Mouse (Mus musculus) hindbrain, embryonic 13.5 days (tissue): Measurements from ENCODE around the gene Kmt2d. TPM values are rescaled to one million over a fixed set of nuclear protein-coding genes. Genes with fewer than 3 reads are reported as not detected.

Experiments used
- ATAC-seq: fragments of 200-750 bp; cut with Nextera tagmentation; 2 replicates; pipeline ENCODE4 v1.8.0; 2017; ENCODE audit warnings: moderate TSS enrichment; ENCODE audit not compliant: low FRiP score
- H3K27ac ChIP-seq: fragments of 300-500 bp; sonication (generic); 2 replicates; pipeline ENCODE4 v1.5.1; 2015; ENCODE audit warnings: inconsistent platforms, mild to moderate bottlenecking, moderate library complexity
- H3K27me3 ChIP-seq: fragments of 300-500 bp; sonication (generic); 2 replicates; pipeline ENCODE4 v1.6.1; 2015; ENCODE audit warnings: mild to moderate bottlenecking, inconsistent platforms
- H3K36me3 ChIP-seq: fragments of 300-500 bp; sonication (generic); 2 replicates; pipeline ENCODE4 v1.6.1; 2015; ENCODE audit warnings: mild to moderate bottlenecking, inconsistent platforms
- H3K4me1 ChIP-seq: fragments of 300-500 bp; sonication (generic); replicated peaks from 2 replicates; pipeline ENCODE4 v1.6.1; 2015; ENCODE audit warnings: inconsistent platforms
- H3K4me2 ChIP-seq: fragments of 300-500 bp; sonication (generic); 2 replicates; pipeline ENCODE4 v1.6.1; 2015; ENCODE audit warnings: inconsistent platforms, mild to moderate bottlenecking, moderate library complexity
- H3K4me3 ChIP-seq: fragments of 300-500 bp; sonication (generic); 2 replicates; pipeline ENCODE4 v1.5.1; 2015; ENCODE audit warnings: mild to moderate bottlenecking, inconsistent platforms
- H3K9ac ChIP-seq: fragments of 300-500 bp; sonication (generic); 2 replicates; pipeline ENCODE4 v1.6.1; 2015; ENCODE audit warnings: mild to moderate bottlenecking, inconsistent platforms
- H3K9me3 ChIP-seq: fragments of 300-500 bp; sonication (generic); 2 replicates; pipeline ENCODE4 v1.6.1; 2016; ENCODE audit warnings: inconsistent platforms
- WGBS: fragments of 180-500 bp; shearing (Covaris S2); methylation state at CpG from one replicate; pipeline ENCODE4 v1.1.7; 2015; 5-methylcytosine and 5-hydroxymethylcytosine counted together
- polyA plus RNA-seq: library from polyadenylated mRNA; unstranded; fragments of >200 nt; fragmentation: Nextera tagmentation; extraction: Ambion mirVana; gene quantifications from 2 replicates; pipeline ENCODE4 v1.2.1, GENCODE M21; 2015

Gene Kmt2d
- polyA plus RNA-seq, 1 experiment from 2014 or later = 11.6 TPM

DNA sequence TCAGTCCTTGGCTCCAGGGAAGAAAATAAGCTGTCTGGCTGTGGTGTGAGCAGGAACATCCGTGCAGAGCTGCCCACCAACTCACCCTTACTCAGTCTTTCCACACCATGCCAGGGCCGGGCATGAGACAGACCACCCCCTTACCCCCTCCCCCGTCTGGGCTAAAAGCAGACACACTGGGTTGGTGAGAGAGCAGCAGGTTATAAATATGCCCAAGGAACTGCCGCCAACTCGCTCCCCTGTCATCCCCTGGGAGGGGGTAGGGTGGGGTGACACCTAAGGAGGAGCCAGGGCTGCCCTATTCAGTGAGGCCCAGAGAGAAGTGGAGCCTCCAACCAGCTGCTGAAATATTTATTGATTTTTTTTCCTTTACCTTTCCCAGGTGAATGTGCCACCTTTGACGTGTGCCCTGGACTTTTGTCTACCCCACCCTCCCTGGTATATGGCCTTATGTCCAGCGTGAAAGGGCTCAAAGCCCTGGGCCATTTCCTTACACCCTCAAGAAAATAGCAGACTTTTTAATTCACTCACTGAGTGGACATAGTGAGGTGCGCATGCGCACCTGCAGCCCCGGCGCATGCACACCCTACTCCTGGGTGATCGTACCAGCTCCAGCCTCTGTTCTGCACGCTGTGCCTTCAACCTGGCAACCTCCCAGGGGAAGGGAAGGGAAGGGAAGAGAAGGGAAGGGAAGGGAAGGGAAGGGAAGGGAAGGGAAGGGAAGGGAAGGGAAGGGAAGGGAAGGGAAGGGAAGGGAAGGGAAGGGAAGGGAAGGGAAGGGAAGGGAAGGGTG, 74.0 kb downstream of the Kmt2d start:
- Histone ChIP-seq H3K27ac (no peak overlapping the region), H3K4me3 (no peak overlapping the region), H3K27me3 (peaks cover 98% of the 10 kb centered on the region), H3K4me2 (no peak overlapping the region), H3K4me1 (peaks cover 41% of the 10 kb centered on the region), H3K9me3 (no peaks in the 10 kb centered on the region), H3K9ac (peak overlapping the region; percentile 24), H3K36me3 (no peaks in the 10 kb centered on the region)
- WGBS = 4% methylated on average over 13 of the region's 13 CpGs
- ATAC-seq = no peak

DNA sequence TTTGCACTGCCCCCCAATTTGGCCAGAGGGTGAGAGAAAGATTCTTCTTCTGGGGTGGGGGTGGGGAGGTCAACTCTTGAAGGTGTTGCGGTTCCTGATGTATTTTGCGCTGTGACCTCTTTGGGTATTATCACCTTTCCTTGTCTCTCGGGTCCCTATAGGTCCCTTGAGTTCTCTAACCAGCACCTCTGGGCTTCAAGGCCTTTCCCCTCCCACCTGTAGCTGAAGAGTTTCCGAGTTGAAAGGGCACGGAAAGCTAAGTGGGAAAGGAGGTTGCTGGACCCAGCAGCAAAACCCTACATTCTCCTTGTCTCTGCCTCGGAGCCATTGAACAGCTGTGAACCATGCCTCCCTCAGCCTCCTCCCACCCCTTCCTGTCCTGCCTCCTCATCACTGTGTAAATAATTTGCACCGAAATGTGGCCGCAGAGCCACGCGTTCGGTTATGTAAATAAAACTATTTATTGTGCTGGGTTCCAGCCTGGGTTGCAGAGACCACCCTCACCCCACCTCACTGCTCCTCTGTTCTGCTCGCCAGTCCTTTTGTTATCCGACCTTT, 77.8 kb downstream of the Kmt2d start:
- Histone ChIP-seq H3K9me3 (no peaks in the 10 kb centered on the region), H3K27ac (no peak overlapping the region), H3K9ac (no peak overlapping the region), H3K27me3 (peaks cover 98% of the 10 kb centered on the region), H3K4me2 (peak overlapping the region; percentile 55), H3K36me3 (no peaks in the 10 kb centered on the region), H3K4me3 (peak overlapping the region; percentile 39), H3K4me1 (peaks cover 59% of the 10 kb centered on the region)
- WGBS = 2% methylated on average over 13 of the region's 13 CpGs
- no peak for ATAC-seq

GRCm38 (mm10) chr15:98792233-98793020, 78.6 kb downstream of the Kmt2d start:
- 1% methylated on average over 74 of the region's 75 CpGs for WGBS
- no peaks in the 10 kb centered on the region for H3K9me3 ChIP-seq
- H3K36me3 ChIP-seq = no peaks in the 10 kb centered on the region
- H3K27ac ChIP-seq = no peak overlapping the region
- H3K9ac ChIP-seq = peak overlapping the region; percentile 59
- no peak; the same call in 1 of the 2 replicates for ATAC-seq
- H3K4me3 ChIP-seq = peak overlapping the region; percentile 39
- H3K4me2 ChIP-seq = peak overlapping the region; percentile 55
- peaks cover 98% of the 10 kb centered on the region for H3K27me3 ChIP-seq
- H3K4me1 ChIP-seq = peaks cover 51% of the 10 kb centered on the region

- ATAC-seq = no peak
- WGBS = 1% methylated on average over 23 of the region's 23 CpGs
- Histone ChIP-seq H3K4me1 (peaks cover 46% of the 10 kb centered on the region), H3K27ac (no peak overlapping the region), H3K9me3 (no peaks in the 10 kb centered on the region), H3K4me2 (peak overlapping the region; percentile 55; the same call in 1 of the 2 replicates), H3K36me3 (no peaks in the 10 kb centered on the region), H3K4me3 (peak overlapping the region; percentile 39), H3K9ac (no peak overlapping the region), H3K27me3 (peaks cover 100% of the 10 kb centered on the region)
Observed at GRCm38 (mm10) chr15:98791771-98792170, 79.2 kb downstream of the Kmt2d start.

DNA sequence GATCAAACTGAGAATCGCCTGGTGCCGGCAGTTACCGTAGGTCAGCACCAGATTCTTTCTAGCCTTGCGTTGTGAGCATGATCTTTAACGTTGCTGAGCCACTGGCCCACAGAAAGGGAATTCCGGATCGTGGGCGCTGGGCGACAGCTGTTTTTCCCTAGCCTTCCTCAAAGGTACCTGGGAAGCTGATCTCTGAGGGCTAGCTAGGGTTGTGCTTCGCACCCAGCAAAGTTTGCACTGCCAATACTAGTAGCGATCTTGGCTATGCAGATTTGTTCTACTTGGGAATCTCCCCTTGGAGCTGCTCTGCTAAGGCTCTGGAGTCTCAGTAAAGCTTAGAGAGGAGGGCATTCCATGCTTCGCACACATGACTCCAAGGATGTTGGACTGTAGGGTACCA, 79.8 kb downstream of the Kmt2d start:
- Histone ChIP-seq H3K4me3 (peak overlapping the region; percentile 39), H3K9me3 (no peaks in the 10 kb centered on the region), H3K27me3 (peaks cover 100% of the 10 kb centered on the region), H3K36me3 (no peaks in the 10 kb centered on the region), H3K9ac (peak overlapping the region; percentile 43; the same call in 1 of the 2 replicates), H3K27ac (no peak overlapping the region), H3K4me2 (peak overlapping the region; percentile 37), H3K4me1 (peaks cover 40% of the 10 kb centered on the region)
- no peak for ATAC-seq
- 1% methylated on average over 12 of the region's 12 CpGs for WGBS

DNA sequence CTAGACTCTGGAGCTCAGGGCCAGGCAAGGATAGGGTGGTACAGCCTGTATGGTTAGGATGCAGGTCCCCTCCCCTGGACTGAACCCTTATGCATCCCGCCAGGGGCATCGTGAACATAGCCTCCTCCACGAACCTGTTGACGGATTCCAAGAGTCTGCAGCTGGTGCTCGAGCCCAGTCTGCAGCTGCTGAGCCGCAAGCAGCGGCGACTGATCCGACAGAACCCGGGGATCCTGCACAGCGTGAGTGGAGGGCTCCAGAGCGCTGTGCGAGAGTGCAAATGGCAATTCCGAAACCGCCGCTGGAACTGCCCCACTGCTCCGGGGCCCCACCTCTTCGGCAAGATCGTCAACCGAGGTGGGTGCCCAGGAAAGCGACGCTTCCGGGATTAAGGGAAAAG, 80.2 kb downstream of the Kmt2d start:
- Histone ChIP-seq H3K27me3 (peaks cover 98% of the 10 kb centered on the region), H3K4me1 (peaks cover 40% of the 10 kb centered on the region), H3K9me3 (no peaks in the 10 kb centered on the region), H3K4me3 (peak overlapping the region; percentile 39), H3K4me2 (peak overlapping the region; percentile 37), H3K27ac (no peak overlapping the region), H3K9ac (peak overlapping the region; percentile 43; the same call in 1 of the 2 replicates), H3K36me3 (no peaks in the 10 kb centered on the region)
- ATAC-seq = no peak
- under 1% methylated on average over 23 of the region's 23 CpGs for WGBS

DNA sequence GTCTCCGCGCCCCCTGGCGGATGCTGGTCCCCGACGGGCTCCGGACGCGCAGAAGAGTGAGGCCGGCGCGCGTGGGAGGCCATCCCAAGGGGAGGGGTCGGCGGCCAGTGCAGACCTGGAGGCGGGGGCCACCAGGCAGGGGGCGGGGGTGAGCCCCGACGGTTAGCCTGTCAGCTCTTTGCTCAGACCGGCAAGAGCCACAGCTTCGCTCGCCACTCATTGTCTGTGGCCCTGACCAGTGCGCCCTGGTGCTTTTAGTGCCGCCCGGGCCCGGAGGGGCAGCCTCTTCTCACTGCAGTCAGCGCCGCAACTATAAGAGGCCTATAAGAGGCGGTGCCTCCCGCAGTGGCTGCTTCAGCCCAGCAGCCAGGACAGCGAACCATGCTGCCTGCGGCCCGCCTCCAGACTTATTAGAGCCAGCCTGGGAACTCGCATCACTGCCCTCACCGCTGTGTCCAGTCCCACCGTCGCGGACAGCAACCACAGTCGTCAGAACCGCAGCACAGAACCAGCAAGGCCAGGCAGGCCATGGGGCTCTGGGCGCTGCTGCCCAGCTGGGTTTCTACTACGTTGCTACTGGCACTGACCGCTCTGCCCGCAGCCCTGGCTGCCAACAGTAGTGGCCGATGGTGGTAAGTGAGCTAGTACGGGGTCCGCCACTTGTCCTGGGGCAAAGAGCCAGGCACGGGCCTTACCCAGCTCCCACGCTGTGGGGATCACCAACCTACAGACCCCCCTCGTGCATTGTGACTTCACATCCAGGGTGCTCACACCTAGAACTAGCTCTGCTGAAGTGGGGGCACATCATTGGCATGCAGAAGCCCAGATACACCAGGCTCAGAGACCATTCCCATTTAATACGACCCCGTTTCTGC, 81.1 kb downstream of the Kmt2d start, which contains the start of gene Wnt1:
Gene Wnt1, plus strand, starts transcription at position 197 of the 875 bp plus-strand sequence.
- Histone ChIP-seq H3K4me3 (peak within 1 kb of the TSS; percentile 39), H3K4me2 (peak within 1 kb of the TSS; percentile 37), H3K36me3 (no peaks in the 10 kb centered on the region), H3K9ac (0 out of 2 replicates have a peak within 1 kb of the TSS, but pooled peaks have one; percentile 43), H3K4me1 (peaks cover 40% of the 10 kb centered on the region), H3K27ac (no peak within 1 kb of the TSS), H3K27me3 (peaks cover 98% of the 10 kb centered on the region), H3K9me3 (no peaks in the 10 kb centered on the region)
- ATAC-seq = 0 out of 2 replicates have a peak, but pooled peaks have one; percentile 25
- 3% methylated on average over 47 of the region's 51 CpGs for WGBS

GRCm38 (mm10) chr15:98788972-98789660, 81.9 kb downstream of the Kmt2d start:
- peaks cover 98% of the 10 kb centered on the region for H3K27me3 ChIP-seq
- WGBS = 9% methylated on average over 24 of the region's 24 CpGs
- no peak overlapping the region for H3K27ac ChIP-seq
- H3K9ac ChIP-seq = no peak overlapping the region
- H3K4me3 ChIP-seq = peak overlapping the region; percentile 22
- peaks cover 40% of the 10 kb centered on the region for H3K4me1 ChIP-seq
- H3K9me3 ChIP-seq = no peaks in the 10 kb centered on the region
- ATAC-seq = no peak
- peak overlapping the region; percentile 26; the same call in 1 of the 2 replicates for H3K4me2 ChIP-seq
- no peaks in the 10 kb centered on the region for H3K36me3 ChIP-seq

- no peak overlapping the region for H3K27ac ChIP-seq
- peaks cover 94% of the 10 kb centered on the region for H3K27me3 ChIP-seq
- no peak overlapping the region for H3K9ac ChIP-seq
- no peaks in the 10 kb centered on the region for H3K36me3 ChIP-seq
- no peak for ATAC-seq
- no peak overlapping the region for H3K4me2 ChIP-seq
- H3K4me1 ChIP-seq = peaks cover 33% of the 10 kb centered on the region
- no peaks in the 10 kb centered on the region for H3K9me3 ChIP-seq
- no peak overlapping the region for H3K4me3 ChIP-seq
- WGBS = 24% methylated on average over 4 of the region's 4 CpGs
Observed at GRCm38 (mm10) chr15:98787930-98788329, 83.1 kb downstream of the Kmt2d start.

GRCm38 (mm10) chr15:98785744-98786143, 85.3 kb downstream of the Kmt2d start:
- Histone ChIP-seq H3K36me3 (no peaks in the 10 kb centered on the region), H3K4me3 (no peak overlapping the region), H3K4me2 (no peak overlapping the region), H3K4me1 (peaks cover 13% of the 10 kb centered on the region), H3K27ac (no peak overlapping the region), H3K9ac (no peak overlapping the region), H3K9me3 (no peaks in the 10 kb centered on the region), H3K27me3 (peaks cover 92% of the 10 kb centered on the region)
- WGBS = 45% methylated on average over 7 of the region's 7 CpGs
- no peak for ATAC-seq
